Mouse (Mus musculus) gonadal fat pad, adult 2 months (tissue): ENCODE results near the gene Hsd3b2. TPM values are rescaled to one million over a fixed set of nuclear protein-coding genes. Genes with fewer than 3 reads are reported as not detected.
"Not testable (repeated sequence)": the region's sequence is repeated elsewhere in the genome, so short reads cannot be mapped to it uniquely, and the experiment has no call there.

Experiments
- DNase-seq: peaks from one replicate; pipeline ENCODE4 v3.0.0-alpha.2; 2012; ENCODE audit warnings: low read depth
- polyA plus RNA-seq: library from polyadenylated mRNA; depleted of rRNA; stranded (reverse); fragments of >200 nt; gene quantifications from 2 replicates; pipeline ENCODE4 v1.2.3, GENCODE M21; 2012; rRNA removed

Hsd3b2 gene
- not detected in 2 replicates for polyA plus RNA-seq

GRCm38 (mm10) chr3:98724376-98724775 is at the start of gene Hsd3b2:
TSS of gene Hsd3b2 (minus strand) at chr3:98724543.
- no peak for DNase-seq

- DNase-seq, result no peak
Observed at GRCm38 (mm10) chr3:98764155-98764554, 39.8 kb upstream of the Hsd3b2 start.

- no peak for DNase-seq
Observed at GRCm38 (mm10) chr3:98756836-98757235, 32.5 kb upstream of the Hsd3b2 start.

- DNase-seq, result no peak
Observed at GRCm38 (mm10) chr3:98752171-98752570, 27.8 kb upstream of the Hsd3b2 start.

- DNase-seq, result not testable (repeated sequence)
Observed at GRCm38 (mm10) chr3:98741043-98741442, 16.7 kb upstream of the Hsd3b2 start.

GRCm38 (mm10) chr3:98734340-98734739 is 10.0 kb upstream of the Hsd3b2 start:
- DNase-seq, result no peak

GRCm38 (mm10) chr3:98733724-98734123 is 9.4 kb upstream of the Hsd3b2 start:
- no peak for DNase-seq

- DNase-seq, result no peak
Observed at GRCm38 (mm10) chr3:98726281-98726680, 1.9 kb upstream of the Hsd3b2 start.

- no peak for DNase-seq
Observed at GRCm38 (mm10) chr3:98720740-98721139, 3.6 kb downstream of the Hsd3b2 start.

GRCm38 (mm10) chr3:98682401-98682800 is 41.9 kb downstream of the Hsd3b2 start:
- no peak for DNase-seq

GRCm38 (mm10) chr3:98680786-98681185 is 43.6 kb downstream of the Hsd3b2 start:
- no peak for DNase-seq

Other genes starting within 250 kb of the Hsd3b2 start
- not detected in 2 replicates for gene Hsd3b4, start 214.0 kb downstream of the Hsd3b2 start, polyA plus RNA-seq
- gene Gm10681, start 135.7 kb downstream of the Hsd3b2 start, polyA plus RNA-seq, result not detected in 2 replicates
- not detected in 2 replicates for gene Hsd3b5, start 94.3 kb downstream of the Hsd3b2 start, polyA plus RNA-seq
- not detected in 2 replicates for gene Hsd3b3, start 38.6 kb upstream of the Hsd3b2 start, polyA plus RNA-seq
- gene Hsd3b6, start 89.9 kb upstream of the Hsd3b2 start, polyA plus RNA-seq, result 0.20 TPM in 1 of 2 replicates, not detected in the other
- gene Hsd3b1, start 135.3 kb upstream of the Hsd3b2 start, polyA plus RNA-seq, result 0.37 TPM in 1 of 2 replicates, not detected in the other
- 0.07 and 0.08 TPM in 2 replicates for gene Hao2, start 168.7 kb upstream of the Hsd3b2 start, polyA plus RNA-seq